Mouse (Mus musculus): ENCODE measurements around the gene Antxr2.

DNA sequence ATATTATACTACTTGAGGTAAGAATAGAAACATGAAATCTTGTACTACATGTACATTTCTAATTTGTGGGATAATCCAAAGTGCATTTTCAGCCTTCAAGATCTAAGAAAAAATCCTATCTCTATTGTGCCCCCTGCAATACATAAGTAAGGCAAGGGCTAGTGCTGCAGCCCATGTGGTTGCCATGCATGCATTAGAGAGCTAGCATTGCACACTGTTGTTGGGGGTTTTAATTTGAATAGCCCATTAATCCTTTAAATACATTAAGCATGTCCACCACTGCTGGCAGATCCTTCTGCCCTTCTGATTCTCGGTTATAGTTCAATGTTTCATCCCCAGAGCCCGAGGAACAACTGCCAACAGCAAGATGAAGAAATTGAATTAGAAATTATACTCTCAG lies 116.0 kb downstream of the Antxr2 start:
- TF ChIP-seq MAZ (IDR thresholded peaks at IDR 0.05; ENCODE audit: low read depth, low read length) (no peak), UBTF (IDR thresholded peaks at IDR 0.05; ENCODE audit: borderline replicate concordance, insufficient read depth, low read depth, low read length) (no peak), USF2 (IDR thresholded peaks at IDR 0.05; ENCODE audit: borderline replicate concordance in 1 of 2, insufficient read depth in 1 of 2, low read depth in 1 of 2, low read length in 2 of 2) (no peak), CTCF (IDR thresholded peaks at IDR 0.05 in 2 of 3, conservative IDR thresholded peaks at IDR 0.05 in 1 of 3; ENCODE audit: control insufficient read depth in 1 of 3, insufficient read depth in 1 of 3, low read depth in 2 of 3, low read length in 3 of 3, poor library complexity in 1 of 3, severe bottlenecking in 1 of 3) (no peak), POLR2A (IDR thresholded peaks at IDR 0.05; ENCODE audit: control insufficient read depth in 1 of 2, insufficient read depth in 1 of 2, low read depth in 1 of 2, low read length in 2 of 2, poor library complexity in 1 of 2) (no peak), ETS1 (IDR thresholded peaks at IDR 0.05; ENCODE audit: low read depth, low read length) (no peak)
